Mouse (Mus musculus): ENCODE data around the gene Cdhr2.

DNA sequence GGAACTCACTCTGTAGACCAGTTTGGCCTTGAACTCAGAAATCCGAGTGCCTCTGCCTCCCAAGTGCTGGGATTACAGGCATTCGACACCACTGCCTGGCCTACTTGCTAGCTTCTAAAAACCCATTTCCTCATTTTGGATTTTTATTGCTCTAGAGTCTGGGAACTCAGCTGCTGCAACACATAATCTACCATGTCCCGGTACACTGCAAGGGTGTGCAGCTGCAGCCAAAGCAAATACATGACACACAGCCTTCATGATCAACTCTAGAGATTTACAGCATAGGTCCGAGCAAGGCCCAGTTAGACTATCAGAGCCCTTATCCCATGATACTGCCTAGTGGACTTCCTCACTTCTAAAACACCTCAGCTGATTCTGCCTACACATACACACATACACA lies 23.0 kb upstream of the Cdhr2 start:
- TF ChIP-seq CTCF (IDR thresholded peaks at IDR 0.05; ENCODE audit: borderline replicate concordance, insufficient read depth, low read depth, low read length) (no peak), POLR2A (IDR thresholded peaks at IDR 0.05; ENCODE audit: borderline replicate concordance, insufficient read depth, low read length) (no peak)

Measured in cerebellum, adult 2 months (tissue).